Mouse (Mus musculus): Measurements from ENCODE around the gene Gm33543.

DNA sequence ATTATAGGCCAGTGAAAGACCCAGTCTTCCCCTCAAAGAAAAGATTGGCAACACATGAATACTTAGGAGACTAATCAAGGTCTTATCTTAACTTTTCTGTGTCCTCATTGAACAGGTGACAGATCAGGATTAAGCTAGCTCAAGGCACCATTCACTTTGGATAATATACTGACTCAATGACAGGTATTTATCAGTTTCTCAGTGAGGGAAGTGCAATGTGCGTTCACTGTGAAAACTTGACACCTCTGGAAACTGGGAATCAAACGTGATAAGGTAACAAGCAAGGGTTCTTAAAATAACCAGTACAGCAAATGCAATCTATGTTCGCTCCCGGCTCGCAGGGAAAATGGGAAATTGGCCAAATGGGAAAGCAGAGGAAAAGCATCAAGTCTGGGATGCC is 11.8 kb downstream of the Gm33543 start:
- TF ChIP-seq CTCF (IDR thresholded peaks at IDR 0.05; ENCODE audit: low read depth, low read length) (no peak), POLR2A (IDR thresholded peaks at IDR 0.05; ENCODE audit: insufficient read depth, low read length) (no peak)

Data from ES-Bruce4 (cell line).